Mouse (Mus musculus) CD4-positive naive resting alpha-beta T cell, adult 57 days (primary cell): ENCODE measurements around the gene Fer. TPM values are rescaled to one million over a fixed set of nuclear protein-coding genes. Genes with fewer than 3 reads are reported as not detected.

Source experiments
- total RNA-seq: library from RNA; stranded (reverse); gene quantifications from one replicate; pipeline ENCODE4 v1.2.4, GENCODE M21; 2023

Fer gene
- total RNA-seq: 0.50 TPM

DNA sequence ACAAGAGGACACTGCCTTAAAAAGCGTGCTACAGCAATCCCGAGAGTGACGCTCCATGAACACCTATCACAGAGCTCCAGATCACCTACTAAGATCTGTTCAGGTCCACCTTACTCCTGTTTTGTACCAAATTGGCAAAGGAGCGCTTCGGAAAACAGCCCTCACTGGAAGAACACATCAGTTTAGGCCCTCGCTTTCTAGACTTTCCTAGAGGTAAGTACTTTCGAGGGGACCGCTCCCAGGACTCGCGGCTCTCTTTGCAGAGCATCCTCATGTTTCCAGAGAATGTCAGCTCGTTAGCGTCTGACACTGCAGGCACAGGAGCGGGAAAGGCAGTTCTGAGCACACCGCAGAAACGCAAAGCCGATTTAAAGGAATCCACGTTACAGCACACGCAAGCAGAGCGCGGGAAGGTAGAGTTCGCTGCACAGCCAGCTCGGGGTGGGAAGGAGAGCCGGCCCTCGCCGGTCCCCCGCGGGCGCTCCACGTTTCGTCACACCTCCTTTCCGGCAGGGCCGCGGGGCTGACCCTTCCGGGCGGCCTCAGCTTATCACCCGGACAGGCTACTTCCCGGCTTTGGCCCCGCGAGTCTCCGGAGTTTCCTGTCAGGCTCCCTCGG is at the start of gene Fer:
Gene Fer (plus strand): TSS at position 51 of the 619 bp plus-strand sequence.

DNA sequence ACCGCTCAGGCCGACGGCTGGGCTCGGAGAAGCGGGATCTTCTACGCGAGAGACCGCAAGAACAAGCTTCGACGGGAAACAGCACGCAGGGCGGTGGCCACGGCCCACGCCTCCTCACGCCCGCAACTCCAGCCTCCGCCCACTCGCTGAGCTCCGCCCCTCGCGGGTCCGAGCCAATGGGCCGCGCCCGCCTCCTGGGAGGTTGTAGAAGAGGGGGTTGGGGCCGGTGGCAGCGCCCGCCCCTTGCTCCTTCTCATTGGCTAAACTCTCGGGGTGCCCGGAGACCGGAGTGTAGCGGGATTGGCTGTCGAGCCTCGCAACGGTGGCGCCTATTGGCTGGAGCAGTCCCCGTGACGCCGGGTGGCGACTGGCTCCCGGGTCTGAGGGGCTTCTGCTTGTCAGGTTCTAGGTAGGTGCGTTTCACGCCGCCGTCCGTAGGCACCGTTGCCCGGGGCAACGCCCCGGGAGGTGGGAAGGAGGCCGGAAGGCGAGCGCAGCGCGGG is 836 bp downstream of the Fer start, which contains the start of gene A930002H24Rik:
Gene A930002H24Rik (minus strand): TSS at position 145 of the 503 bp plus-strand sequence.

Other genes starting within 250 kb of the Fer start
- not detected for gene A930002H24Rik, start 729 bp downstream of the Fer start, total RNA-seq